In genomic region chr1:97918495-97918894, GRCm38 (mm10) we compare ENCODE assay signal across 10 mouse cellular contexts.
DNase-seq lines count a peak whose midpoint lies in the region; ATAC-seq and TF ChIP-seq lines count a peak whose summit lies in the region.
"Had no signal": no experiment of that assay in that cellular context is flagged by ENCODE, and none has a peak within 500 bp of the region (broad histone marks: within the 10 kb centered on the region; RNA-seq: fewer than 3 reads in every experiment).

No protein-coding gene starts in this region.

- no peaks in the 10 kb centered on the region for H3K9me3 ChIP-seq in forebrain, embryonic 12.5 days
- no peaks in the 10 kb centered on the region for H3K9me3 ChIP-seq in forebrain, embryonic 16.5 days (ENCODE audit: control insufficient read depth, low read length)
- no peaks in the 10 kb centered on the region for H3K9me3 ChIP-seq in lung, postnatal 0 days (ENCODE audit: low read length)
- H3K9me3 ChIP-seq: megakaryocyte, embryonic 14.5 days had no signal

- ATAC-seq in forebrain, embryonic 12.5 days (ENCODE audit: low FRiP score): peak; percentile 20; the same call in 1 of the 2 replicates
- no peak for ATAC-seq in forebrain, embryonic 16.5 days
- ATAC-seq in lung, postnatal 0 days: peak; percentile 97
- ATAC-seq in frontal cortex, adult (ENCODE audit: low TSS enrichment): no peak

- peak; percentile 46 for DNase-seq in embryo, embryonic 10 days (ENCODE audit: low spot score)
- DNase-seq in kidney, adult 9 months: peak; percentile 20
- peak; percentile 86 for DNase-seq in lung, postnatal 0 days (ENCODE audit: low spot score)
- no peak for DNase-seq in frontal cortex, postnatal 14 days (ENCODE audit: low spot score in 2 of 2)
- DNase-seq in spleen, postnatal 14 days (ENCODE audit: low spot score in 2 of 2): no peak

- no peak overlapping the region for H3K4me2 ChIP-seq in forebrain, embryonic 12.5 days
- no peak overlapping the region for H3K4me2 ChIP-seq in forebrain, embryonic 16.5 days (ENCODE audit: low read length)
- peak overlapping the region; percentile 27; the same call in 1 of the 2 replicates for H3K4me2 ChIP-seq in lung, postnatal 0 days (replicated peaks; ENCODE audit: low read depth, low read length)

- 88% methylated on average over 8 of the region's 8 CpGs for WGBS in forebrain, embryonic 12.5 days
- 79% methylated on average over 8 of the region's 8 CpGs for WGBS in forebrain, embryonic 16.5 days
- 6% methylated on average over 8 of the region's 8 CpGs for WGBS in lung, postnatal 0 days

- TF ChIP-seq CTCF in lung, postnatal 0 days (IDR thresholded peaks at IDR 0.05): no peak

- H3K36me3 ChIP-seq in forebrain, embryonic 12.5 days (replicated peaks): no peaks in the 10 kb centered on the region
- H3K36me3 ChIP-seq in forebrain, embryonic 16.5 days (ENCODE audit: control insufficient read depth, insufficient read depth): no peaks in the 10 kb centered on the region
- H3K36me3 ChIP-seq in lung, postnatal 0 days (ENCODE audit: insufficient read depth, low read length): no peaks in the 10 kb centered on the region

- no peak overlapping the region for H3K27ac ChIP-seq in forebrain, embryonic 12.5 days
- H3K27ac ChIP-seq in forebrain, embryonic 16.5 days (ENCODE audit: low read length): no peak overlapping the region
- peak overlapping the region; percentile 47; the same call in 1 of the 2 replicates for H3K27ac ChIP-seq in lung, postnatal 0 days (ENCODE audit: low read length)
- H3K27ac ChIP-seq: layer of hippocampus, adult 2 months had no signal

- peak; percentile 95 for TF ChIP-seq EP300 in lung, postnatal 0 days (IDR thresholded peaks at IDR 0.05)

- H3K4me1 ChIP-seq in forebrain, embryonic 12.5 days: peaks cover under 1% of the 10 kb centered on the region
- no peaks in the 10 kb centered on the region for H3K4me1 ChIP-seq in forebrain, embryonic 16.5 days (replicated peaks; ENCODE audit: control insufficient read depth, insufficient read depth, low read length)
- H3K4me1 ChIP-seq in lung, postnatal 0 days (ENCODE audit: insufficient read depth, low read depth, low read length): peaks cover 6% of the 10 kb centered on the region; the same call in 1 of the 2 replicates

- no peak overlapping the region for H3K9ac ChIP-seq in forebrain, embryonic 12.5 days
- no peak overlapping the region for H3K9ac ChIP-seq in forebrain, embryonic 16.5 days (replicated peaks; ENCODE audit: low read depth, low read length)
- H3K9ac ChIP-seq in lung, postnatal 0 days (replicated peaks; ENCODE audit: low read depth): no peak overlapping the region

- no peak overlapping the region for H3K4me3 ChIP-seq in forebrain, embryonic 12.5 days (replicated peaks)
- H3K4me3 ChIP-seq in forebrain, embryonic 16.5 days (replicated peaks; ENCODE audit: low read length): no peak overlapping the region
- H3K4me3 ChIP-seq in lung, postnatal 0 days (ENCODE audit: low read depth, low read length): no peak overlapping the region
- H3K4me3 ChIP-seq: layer of hippocampus, adult 2 months; megakaryocyte, embryonic 14.5 days had no signal

- H3K27me3 ChIP-seq in forebrain, embryonic 12.5 days: no peaks in the 10 kb centered on the region
- no peaks in the 10 kb centered on the region for H3K27me3 ChIP-seq in forebrain, embryonic 16.5 days (replicated peaks; ENCODE audit: control insufficient read depth, insufficient read depth, low read length)
- no peaks in the 10 kb centered on the region for H3K27me3 ChIP-seq in lung, postnatal 0 days (replicated peaks; ENCODE audit: insufficient read depth, low read length)
- H3K27me3 ChIP-seq: megakaryocyte, embryonic 14.5 days had no signal

Comparison
In these comparisons a context has a peak if more than half of its experiments do, and no peak if none do; other contexts are left out.
1. ATAC-seq: peak in forebrain, embryonic 12.5 days (single experiment) and lung, postnatal 0 days (single experiment); none in forebrain, embryonic 16.5 days (single experiment) and frontal cortex, adult (single experiment).
2. DNase-seq: peak in embryo, embryonic 10 days (single experiment), kidney, adult 9 months (single experiment) and lung, postnatal 0 days (single experiment); none in frontal cortex, postnatal 14 days (0 of 2) and spleen, postnatal 14 days (0 of 2).